Mouse (Mus musculus) embryonic facial prominence, embryonic 11.5 days (tissue): Measurements from ENCODE around the gene Pgbd5. TPM values are rescaled to one million over a fixed set of nuclear protein-coding genes. Genes with fewer than 3 reads are reported as not detected.
"Not testable (repeated sequence)": the region's sequence is repeated elsewhere in the genome, so short reads cannot be mapped to it uniquely, and the experiment has no call there.

ENCODE experiments used
- ATAC-seq: fragments of 200-750 bp; cut with Nextera tagmentation; replicated peaks from 2 replicates; pipeline ENCODE4 v1.8.0; 2017; ENCODE audit warnings: low read depth; ENCODE audit not compliant: insufficient number of reproducible peaks, low FRiP score, low TSS enrichment
- DNase-seq: peaks from one replicate; pipeline ENCODE4 v3.0.0-alpha.2; 2015; ENCODE audit warnings: low spot score
- H3K27ac ChIP-seq: fragments of 300-500 bp; sonication (generic); replicated peaks from 2 replicates; pipeline ENCODE4 v1.5.1; 2014; ENCODE audit warnings: mild to moderate bottlenecking, low read depth, low read length, control low read depth
- H3K27me3 ChIP-seq: fragments of 300-500 bp; sonication (generic); 2 replicates; pipeline ENCODE4 v1.6.1; 2014; ENCODE audit warnings: mild to moderate bottlenecking, low read length, moderate library complexity, mixed read lengths; ENCODE audit not compliant: control insufficient read depth, insufficient read depth
- H3K36me3 ChIP-seq: fragments of 300-500 bp; sonication (generic); replicated peaks from 2 replicates; pipeline ENCODE4 v1.6.1; 2014; ENCODE audit warnings: low read depth, mild to moderate bottlenecking, low read length, moderate library complexity, mixed read lengths; ENCODE audit not compliant: control insufficient read depth, insufficient read depth
- H3K4me1 ChIP-seq: fragments of 300-500 bp; sonication (generic); 2 replicates; pipeline ENCODE4 v1.6.1; 2014; ENCODE audit warnings: low read length, mixed read lengths; ENCODE audit not compliant: control insufficient read depth, insufficient read depth
- H3K4me2 ChIP-seq: fragments of 300-500 bp; sonication (generic); 2 replicates; pipeline ENCODE4 v1.6.1; 2014; ENCODE audit warnings: low read depth, mild to moderate bottlenecking, control low read depth, low read length, moderate library complexity
- H3K4me3 ChIP-seq: fragments of 300-500 bp; sonication (generic); 2 replicates; pipeline ENCODE4 v1.5.1; 2014; ENCODE audit warnings: low read depth, low read length, control low read depth
- H3K9ac ChIP-seq: fragments of 300-500 bp; sonication (generic); replicated peaks from 2 replicates; pipeline ENCODE4 v1.6.1; 2014; ENCODE audit warnings: mild to moderate bottlenecking, control low read depth, low read length
- H3K9me3 ChIP-seq: fragments of 300-500 bp; sonication (generic); replicated peaks from 2 replicates; pipeline ENCODE4 v1.6.1; 2016; ENCODE audit warnings: mild to moderate bottlenecking, low read length, inconsistent platforms, mixed read lengths; ENCODE audit not compliant: control insufficient read depth
- WGBS: fragments of 180-500 bp; shearing (Covaris S2); extraction: QIAGEN DNeasy Blood & Tissue Kit; methylation state at CpG from one replicate; pipeline ENCODE4 v1.1.7; 2014; 5-methylcytosine and 5-hydroxymethylcytosine counted together
- polyA plus RNA-seq: library from polyadenylated mRNA; unstranded; fragments of >200 nt; fragmentation: Nextera tagmentation; extraction: Ambion mirVana; gene quantifications from 2 replicates; pipeline ENCODE4 v1.2.1, GENCODE M21; 2014

Gene Pgbd5
- polyA plus RNA-seq, 1 experiment from 2014 or later = 2.3 TPM

GRCm38 (mm10) chr8:124436741-124437140, 2.7 kb downstream of the Pgbd5 start:
- no peaks in the 10 kb centered on the region for H3K36me3 ChIP-seq

GRCm38 (mm10) chr8:124435707-124436243, 3.7 kb downstream of the Pgbd5 start:
- ATAC-seq (no peak), DNase-seq (no peak)
- Histone ChIP-seq H3K27ac (no peak overlapping the region), H3K4me2 (no peak overlapping the region), H3K36me3 (no peaks in the 10 kb centered on the region), H3K4me3 (no peak overlapping the region), H3K9ac (no peak overlapping the region), H3K4me1 (no peaks in the 10 kb centered on the region), H3K9me3 (no peaks in the 10 kb centered on the region), H3K27me3 (peaks cover 10% of the 10 kb centered on the region)
- 65% methylated on average over 10 of the region's 10 CpGs for WGBS

More at GRCm38 (mm10) chr8:124436741-124437140, 2.7 kb downstream of the Pgbd5 start:
- Histone ChIP-seq H3K9me3 (no peaks in the 10 kb centered on the region), H3K27ac (no peak overlapping the region), H3K9ac (no peak overlapping the region), H3K27me3 (peaks cover 10% of the 10 kb centered on the region), H3K4me1 (no peaks in the 10 kb centered on the region), H3K4me2 (no peak overlapping the region), H3K4me3 (no peak overlapping the region)
- no peak for ATAC-seq
- DNase-seq = no peak
- 24% methylated on average over 4 of the region's 4 CpGs for WGBS

DNA sequence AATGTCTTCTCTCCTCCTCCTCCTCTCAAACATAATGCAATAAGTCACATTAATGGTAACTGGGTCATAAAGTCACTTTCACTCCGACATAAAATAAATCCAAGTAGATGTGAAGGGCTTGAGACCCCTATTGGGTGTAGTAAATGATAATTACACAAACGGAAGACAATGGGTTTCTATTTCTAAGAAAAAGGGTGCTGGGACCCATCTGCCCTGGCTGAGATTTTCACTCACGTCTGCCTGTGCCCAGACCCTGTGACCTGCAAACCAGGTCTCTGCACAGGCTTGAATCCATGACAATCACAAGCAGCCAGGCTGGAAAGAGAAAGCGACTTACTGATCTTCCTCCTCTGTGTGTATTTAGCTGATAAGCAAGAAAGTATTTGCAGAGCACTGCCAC, 4.3 kb downstream of the Pgbd5 start:
- no peak overlapping the region for H3K4me2 ChIP-seq
- H3K9me3 ChIP-seq = no peaks in the 10 kb centered on the region
- no peaks in the 10 kb centered on the region for H3K4me1 ChIP-seq
- DNase-seq (no peak), ATAC-seq (no peak)
- WGBS = 56% methylated on average over 4 of the region's 4 CpGs
- no peak overlapping the region for H3K27ac ChIP-seq
- H3K27me3 ChIP-seq = peaks cover 10% of the 10 kb centered on the region
- H3K36me3 ChIP-seq = no peaks in the 10 kb centered on the region
- H3K4me3 ChIP-seq = no peak overlapping the region
- no peak overlapping the region for H3K9ac ChIP-seq

- DNase-seq (peak; percentile 99), ATAC-seq (peak; percentile 95)
- Histone ChIP-seq H3K36me3 (no peaks in the 10 kb centered on the region), H3K4me2 (peak overlapping the region; percentile 100), H3K27ac (no peak overlapping the region), H3K4me1 (no peaks in the 10 kb centered on the region), H3K9me3 (no peaks in the 10 kb centered on the region), H3K27me3 (peaks cover 10% of the 10 kb centered on the region), H3K4me3 (peak overlapping the region; percentile 69), H3K9ac (peak overlapping the region; percentile 67)
- under 1% methylated on average over 92 of the region's 101 CpGs for WGBS
Observed at GRCm38 (mm10) chr8:124434126-124434790, 5.2 kb downstream of the Pgbd5 start.

DNA sequence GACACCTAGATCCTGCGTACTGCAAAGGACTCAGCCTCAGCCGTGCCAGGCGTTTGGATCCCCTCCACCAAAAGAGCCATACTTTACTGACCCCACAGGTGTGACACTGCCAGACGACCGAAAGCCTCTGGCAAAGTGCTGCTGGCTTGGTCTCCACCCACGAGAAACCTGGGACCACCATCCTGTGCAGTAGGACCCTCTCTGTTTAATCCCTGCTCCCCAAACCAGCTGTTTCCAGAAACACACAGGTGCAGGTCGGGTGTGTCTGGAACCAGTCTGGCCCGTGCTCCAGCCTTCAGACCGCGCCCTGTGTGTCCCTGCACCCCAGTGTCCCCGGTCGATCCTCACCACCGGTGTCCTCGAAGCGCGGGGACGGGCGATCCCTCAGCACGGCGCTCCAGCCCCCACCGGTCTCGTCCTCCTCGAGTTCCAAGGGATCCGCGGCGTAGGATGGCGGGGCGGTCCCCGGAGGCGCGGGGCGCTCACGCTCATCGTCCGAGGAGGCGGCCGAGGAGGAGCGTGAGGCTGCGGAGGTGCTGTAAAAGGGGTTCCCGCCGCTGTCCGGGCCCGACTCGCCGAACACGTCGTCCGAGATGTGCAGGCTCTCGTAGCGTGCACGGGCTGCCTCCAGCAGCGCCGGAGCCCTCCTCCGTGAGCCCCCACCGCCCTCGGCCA, 5.9 kb downstream of the Pgbd5 start:
- no peaks in the 10 kb centered on the region for H3K4me1 ChIP-seq
- WGBS = 2% methylated on average over 53 of the region's 56 CpGs
- peaks cover 10% of the 10 kb centered on the region for H3K27me3 ChIP-seq
- DNase-seq (peak; percentile 12), ATAC-seq (peak; percentile 37)
- no peak overlapping the region for H3K27ac ChIP-seq
- H3K4me2 ChIP-seq = peak overlapping the region; percentile 100
- peak overlapping the region; percentile 69 for H3K4me3 ChIP-seq
- no peaks in the 10 kb centered on the region for H3K9me3 ChIP-seq
- H3K36me3 ChIP-seq = no peaks in the 10 kb centered on the region
- H3K9ac ChIP-seq = peak overlapping the region; percentile 67

GRCm38 (mm10) chr8:124430881-124431280, 8.6 kb downstream of the Pgbd5 start:
- no peaks in the 10 kb centered on the region for H3K36me3 ChIP-seq
- ATAC-seq (no peak), DNase-seq (no peak)
- WGBS = 53% methylated on average over 6 of the region's 6 CpGs
- no peaks in the 10 kb centered on the region for H3K4me1 ChIP-seq
- H3K9me3 ChIP-seq = no peaks in the 10 kb centered on the region
- H3K4me2 ChIP-seq = no peak overlapping the region
- no peak overlapping the region for H3K27ac ChIP-seq
- peaks cover 10% of the 10 kb centered on the region for H3K27me3 ChIP-seq
- no peak overlapping the region for H3K4me3 ChIP-seq
- H3K9ac ChIP-seq = no peak overlapping the region

GRCm38 (mm10) chr8:124429417-124429816, 10.0 kb downstream of the Pgbd5 start:
- Histone ChIP-seq H3K4me3 (no peak overlapping the region), H3K9ac (no peak overlapping the region), H3K4me2 (no peak overlapping the region), H3K36me3 (no peaks in the 10 kb centered on the region), H3K4me1 (no peaks in the 10 kb centered on the region), H3K27me3 (peaks cover 10% of the 10 kb centered on the region), H3K27ac (no peak overlapping the region), H3K9me3 (no peaks in the 10 kb centered on the region)
- ATAC-seq (no peak), DNase-seq (no peak)
- WGBS = 63% methylated on average over 6 of the region's 6 CpGs

DNA sequence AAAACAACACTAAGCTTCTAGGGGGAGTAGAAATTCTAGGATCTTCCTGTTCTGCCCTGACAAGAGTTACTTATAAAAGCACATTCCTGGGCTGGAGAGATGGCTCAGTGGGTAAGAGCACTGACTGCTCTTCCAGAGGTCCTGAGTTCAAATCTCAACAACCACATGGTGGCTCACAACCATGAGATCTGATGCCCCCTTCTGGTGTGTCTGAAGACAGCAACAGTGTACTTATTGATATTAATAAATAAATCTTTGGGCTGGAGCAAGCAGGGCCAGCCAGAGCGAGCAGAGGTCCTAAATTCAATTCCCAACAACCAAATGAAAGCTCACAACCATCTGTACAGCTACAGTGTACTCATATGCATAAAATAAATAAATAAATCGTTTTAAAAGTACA, 10.7 kb downstream of the Pgbd5 start:
- not testable (repeated sequence) for ATAC-seq, H3K9me3 ChIP-seq, DNase-seq, H3K27ac ChIP-seq, H3K36me3 ChIP-seq, H3K4me2 ChIP-seq, H3K27me3 ChIP-seq, H3K4me1 ChIP-seq, H3K4me3 ChIP-seq, H3K9ac ChIP-seq
- 55% methylated on average over 2 of the region's 2 CpGs for WGBS
